Mouse (Mus musculus) midbrain, embryonic 15.5 days (tissue): ENCODE measurements at regions not wholly inside any gene's neighbourhood (a gene's known extent, or its start where the extent isn't known, plus 50 kb on each side); places are given as distances from the start of the nearest gene placed in this dataset.
A peak's percentile ranks its signal among the peaks of the same experiment; 100 is the strongest.

Experiments used
- ATAC-seq: fragments of 200-750 bp; cut with Nextera tagmentation; replicated peaks from 2 replicates; pipeline ENCODE4 v1.8.0; 2017; ENCODE audit warnings: moderate TSS enrichment
- H3K27ac ChIP-seq: fragments of 300-500 bp; sonication (generic); 2 replicates; pipeline ENCODE4 v1.5.1; 2015; ENCODE audit warnings: mild to moderate bottlenecking, inconsistent platforms
- H3K27me3 ChIP-seq: fragments of 300-500 bp; sonication (generic); replicated peaks from 2 replicates; pipeline ENCODE4 v1.6.1; 2015; ENCODE audit warnings: inconsistent platforms
- H3K36me3 ChIP-seq: fragments of 300-500 bp; sonication (generic); replicated peaks from 2 replicates; pipeline ENCODE4 v1.6.1; 2015; ENCODE audit warnings: inconsistent platforms
- H3K4me1 ChIP-seq: fragments of 300-500 bp; sonication (generic); 2 replicates; pipeline ENCODE4 v1.6.1; 2015; ENCODE audit warnings: inconsistent platforms
- H3K4me2 ChIP-seq: fragments of 300-500 bp; sonication (generic); 2 replicates; pipeline ENCODE4 v1.6.1; 2015; ENCODE audit warnings: inconsistent platforms, mild to moderate bottlenecking, moderate library complexity
- H3K4me3 ChIP-seq: fragments of 300-500 bp; sonication (generic); 2 replicates; pipeline ENCODE4 v1.5.1; 2015; ENCODE audit warnings: mild to moderate bottlenecking, inconsistent platforms
- H3K9ac ChIP-seq: fragments of 300-500 bp; sonication (generic); 2 replicates; pipeline ENCODE4 v1.6.1; 2015; ENCODE audit warnings: mild to moderate bottlenecking, inconsistent platforms
- H3K9me3 ChIP-seq: fragments of 300-500 bp; sonication (generic); 2 replicates; pipeline ENCODE4 v1.6.1; 2016; ENCODE audit warnings: inconsistent platforms
- WGBS: fragments of 180-500 bp; shearing (Covaris S2); methylation state at CpG from one replicate; pipeline ENCODE4 v1.1.7; 2015; ENCODE audit warnings: mixed read lengths; 5-methylcytosine and 5-hydroxymethylcytosine counted together

DNA sequence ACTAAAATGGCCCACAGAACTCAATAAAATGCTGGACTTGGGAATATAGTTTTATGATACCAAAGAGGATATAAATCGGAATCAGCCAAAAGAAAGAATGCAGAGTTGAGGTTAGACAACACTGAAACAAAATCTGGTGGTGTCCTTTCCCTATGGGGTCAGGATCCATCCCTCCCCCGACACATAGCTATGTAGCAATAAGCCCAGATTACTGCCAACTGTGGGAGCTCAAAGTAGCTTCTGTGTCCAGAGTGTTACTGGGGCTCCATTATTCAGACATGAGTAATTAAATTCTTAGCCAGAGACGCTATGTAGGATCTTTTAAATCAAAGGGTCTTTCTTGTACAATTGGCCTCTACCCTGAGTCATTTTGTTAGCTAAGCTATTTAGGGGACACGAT is 109.4 kb upstream of the Igfbp7 start:
- no peak overlapping the region for H3K4me2 ChIP-seq
- no peak overlapping the region for H3K9ac ChIP-seq
- no peak overlapping the region for H3K4me3 ChIP-seq
- no peak overlapping the region for H3K27ac ChIP-seq
- no peaks in the 10 kb centered on the region for H3K9me3 ChIP-seq
- no peaks in the 10 kb centered on the region for H3K36me3 ChIP-seq
- WGBS = 69% methylated on average over 4 of the region's 4 CpGs
- H3K27me3 ChIP-seq = no peaks in the 10 kb centered on the region
- no peaks in the 10 kb centered on the region for H3K4me1 ChIP-seq
- no peak for ATAC-seq

DNA sequence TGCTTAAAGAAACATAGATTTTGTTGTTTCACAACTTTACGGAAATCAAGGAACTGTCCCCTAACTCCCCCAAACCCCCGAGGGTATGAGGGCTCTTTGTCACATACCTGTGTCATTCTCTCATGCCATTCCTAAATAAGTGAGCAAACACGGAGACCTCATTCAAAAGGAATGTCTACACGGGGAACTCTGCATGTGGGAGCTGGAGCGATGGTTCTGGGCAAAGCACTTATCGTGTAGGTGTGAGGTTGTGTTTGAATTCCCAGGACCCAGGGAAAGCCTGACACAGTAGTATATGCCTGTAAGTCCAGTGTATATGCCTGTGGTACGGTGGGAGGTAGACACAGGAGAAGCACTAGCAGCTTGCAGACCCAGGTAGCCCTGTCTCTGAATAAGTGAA is 107.6 kb upstream of the Igfbp7 start:
- no peaks in the 10 kb centered on the region for H3K36me3 ChIP-seq
- no peak overlapping the region for H3K4me3 ChIP-seq
- H3K9me3 ChIP-seq = no peaks in the 10 kb centered on the region
- ATAC-seq = no peak
- H3K9ac ChIP-seq = no peak overlapping the region
- 90% methylated on average over 7 of the region's 7 CpGs for WGBS
- no peaks in the 10 kb centered on the region for H3K4me1 ChIP-seq
- H3K27ac ChIP-seq = no peak overlapping the region
- no peak overlapping the region for H3K4me2 ChIP-seq
- H3K27me3 ChIP-seq = no peaks in the 10 kb centered on the region

- Histone ChIP-seq H3K36me3 (no peaks in the 10 kb centered on the region), H3K27me3 (no peaks in the 10 kb centered on the region), H3K27ac (no peak overlapping the region), H3K4me1 (peaks cover 5% of the 10 kb centered on the region; the same call in 1 of the 2 replicates), H3K4me3 (no peak overlapping the region), H3K9ac (no peak overlapping the region), H3K9me3 (no peaks in the 10 kb centered on the region), H3K4me2 (0 out of 2 replicates have a peak overlapping the region, but pooled peaks have one; percentile 4)
- ATAC-seq = 0 out of 2 replicates have a peak, but pooled peaks have one; percentile 22
- 13% methylated on average over 5 of the region's 5 CpGs for WGBS
These were observed 94.8 kb upstream of the Igfbp7 start for GRCm38 (mm10) chr5:77502684-77503083.

- WGBS = 68% methylated on average over 5 of the region's 5 CpGs
- H3K27ac ChIP-seq = no peak overlapping the region
- H3K4me1 ChIP-seq = peaks cover 5% of the 10 kb centered on the region; the same call in 1 of the 2 replicates
- no peaks in the 10 kb centered on the region for H3K36me3 ChIP-seq
- no peak overlapping the region for H3K4me3 ChIP-seq
- no peak overlapping the region for H3K4me2 ChIP-seq
- no peak for ATAC-seq
- no peaks in the 10 kb centered on the region for H3K9me3 ChIP-seq
- H3K27me3 ChIP-seq = no peaks in the 10 kb centered on the region
- H3K9ac ChIP-seq = no peak overlapping the region
These were observed 92.2 kb upstream of the Igfbp7 start for GRCm38 (mm10) chr5:77499949-77500460.

DNA sequence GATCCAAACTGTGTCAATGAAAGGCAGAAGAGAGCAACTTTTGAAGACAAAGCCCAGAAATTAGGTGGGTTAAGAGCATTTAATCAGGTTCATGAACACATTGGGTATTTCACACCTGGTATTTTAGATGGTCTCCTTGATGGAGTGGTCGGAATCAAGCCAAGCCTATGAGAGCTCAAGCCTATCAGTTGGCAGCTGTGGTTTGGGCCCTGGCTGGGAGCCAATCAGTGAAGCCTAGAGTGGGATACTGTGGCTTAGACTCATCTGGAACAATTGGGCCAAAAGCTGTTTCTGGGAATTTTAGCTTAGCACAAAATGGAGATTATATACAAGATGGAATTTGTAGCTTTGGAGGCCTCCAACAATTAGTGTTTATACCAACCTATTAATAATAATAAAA is 86.8 kb upstream of the Igfbp7 start:
- Histone ChIP-seq H3K27me3 (no peaks in the 10 kb centered on the region), H3K4me3 (no peak overlapping the region), H3K27ac (no peak overlapping the region), H3K4me1 (no peaks in the 10 kb centered on the region), H3K9me3 (no peaks in the 10 kb centered on the region), H3K36me3 (no peaks in the 10 kb centered on the region), H3K4me2 (no peak overlapping the region), H3K9ac (no peak overlapping the region)
- ATAC-seq = no peak
- WGBS = 82% methylated on average over 1 of the region's 1 CpGs

DNA sequence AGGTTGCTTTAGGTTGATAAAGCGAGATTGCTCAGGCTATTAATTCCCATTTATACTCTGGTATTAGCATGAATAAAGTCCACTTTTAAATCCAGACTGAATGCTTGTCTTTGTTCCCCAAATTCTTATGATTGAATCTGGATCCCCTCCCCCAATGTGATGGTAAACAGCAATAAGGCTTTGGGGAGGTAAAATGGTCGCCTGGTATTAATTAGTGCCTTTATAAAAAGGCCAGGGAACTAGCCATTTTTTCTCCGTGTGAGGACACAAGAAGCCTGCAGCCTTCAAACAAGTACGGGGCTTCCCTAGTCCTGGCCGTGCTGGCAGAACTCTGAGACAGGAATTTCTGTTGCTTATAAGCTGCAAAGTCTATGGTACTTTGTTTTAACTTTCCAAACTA is 81.1 kb upstream of the Igfbp7 start:
- 69% methylated on average over 5 of the region's 5 CpGs for WGBS
- H3K27me3 ChIP-seq = no peaks in the 10 kb centered on the region
- no peak overlapping the region for H3K9ac ChIP-seq
- H3K4me1 ChIP-seq = peaks cover 15% of the 10 kb centered on the region
- H3K27ac ChIP-seq = no peak overlapping the region
- no peaks in the 10 kb centered on the region for H3K9me3 ChIP-seq
- H3K36me3 ChIP-seq = no peaks in the 10 kb centered on the region
- no peak for ATAC-seq
- no peak overlapping the region for H3K4me2 ChIP-seq
- no peak overlapping the region for H3K4me3 ChIP-seq

GRCm38 (mm10) chr5:77487837-77488827 is 80.3 kb upstream of the Igfbp7 start:
- peak; percentile 83 for ATAC-seq
- Histone ChIP-seq H3K9ac (peak overlapping the region; percentile 14; the same call in 1 of the 2 replicates), H3K4me1 (peaks cover 15% of the 10 kb centered on the region), H3K4me2 (peak overlapping the region; percentile 43), H3K27ac (peak overlapping the region; percentile 53), H3K9me3 (no peaks in the 10 kb centered on the region), H3K36me3 (no peaks in the 10 kb centered on the region), H3K4me3 (peak overlapping the region; percentile 14), H3K27me3 (no peaks in the 10 kb centered on the region)
- 10% methylated on average over 19 of the region's 19 CpGs for WGBS

- no peaks in the 10 kb centered on the region for H3K9me3 ChIP-seq
- 92% methylated on average over 9 of the region's 9 CpGs for WGBS
- no peaks in the 10 kb centered on the region for H3K27me3 ChIP-seq
- no peak overlapping the region for H3K27ac ChIP-seq
- no peak overlapping the region for H3K4me2 ChIP-seq
- no peak for ATAC-seq
- H3K36me3 ChIP-seq = no peaks in the 10 kb centered on the region
- no peak overlapping the region for H3K9ac ChIP-seq
- H3K4me3 ChIP-seq = no peak overlapping the region
- peaks cover 11% of the 10 kb centered on the region for H3K4me1 ChIP-seq
These were observed 75.3 kb upstream of the Igfbp7 start for GRCm38 (mm10) chr5:77483053-77483717.

GRCm38 (mm10) chr5:77481811-77482210 is 74.0 kb upstream of the Igfbp7 start:
- no peak for ATAC-seq
- Histone ChIP-seq H3K4me2 (no peak overlapping the region), H3K4me3 (no peak overlapping the region), H3K36me3 (no peaks in the 10 kb centered on the region), H3K9ac (no peak overlapping the region), H3K4me1 (no peaks in the 10 kb centered on the region), H3K9me3 (no peaks in the 10 kb centered on the region), H3K27ac (no peak overlapping the region), H3K27me3 (no peaks in the 10 kb centered on the region)
- 46% methylated on average over 1 of the region's 1 CpGs for WGBS

GRCm38 (mm10) chr5:77477794-77478193 is 70.0 kb upstream of the Igfbp7 start:
- H3K4me3 ChIP-seq = no peak overlapping the region
- ATAC-seq = no peak
- H3K27ac ChIP-seq = no peak overlapping the region
- H3K36me3 ChIP-seq = no peaks in the 10 kb centered on the region
- H3K4me2 ChIP-seq = no peak overlapping the region
- H3K9ac ChIP-seq = no peak overlapping the region
- no peaks in the 10 kb centered on the region for H3K9me3 ChIP-seq
- H3K4me1 ChIP-seq = no peaks in the 10 kb centered on the region
- 81% methylated on average over 9 of the region's 9 CpGs for WGBS
- H3K27me3 ChIP-seq = no peaks in the 10 kb centered on the region

- Histone ChIP-seq H3K4me2 (no peak overlapping the region), H3K36me3 (no peaks in the 10 kb centered on the region), H3K27me3 (no peaks in the 10 kb centered on the region), H3K9ac (no peak overlapping the region), H3K4me1 (no peaks in the 10 kb centered on the region), H3K9me3 (no peaks in the 10 kb centered on the region), H3K27ac (no peak overlapping the region), H3K4me3 (no peak overlapping the region)
- 0 out of 2 replicates have a peak, but pooled peaks have one; percentile 42 for ATAC-seq
- WGBS = 71% methylated on average over 8 of the region's 8 CpGs
These were observed 66.2 kb upstream of the Igfbp7 start for GRCm38 (mm10) chr5:77473896-77474486.

GRCm38 (mm10) chr5:77469236-77469766 is 61.5 kb upstream of the Igfbp7 start:
- Histone ChIP-seq H3K27me3 (no peaks in the 10 kb centered on the region), H3K4me1 (no peaks in the 10 kb centered on the region), H3K4me3 (no peak overlapping the region), H3K4me2 (no peak overlapping the region), H3K9ac (no peak overlapping the region), H3K9me3 (no peaks in the 10 kb centered on the region), H3K27ac (no peak overlapping the region), H3K36me3 (no peaks in the 10 kb centered on the region)
- no peak for ATAC-seq
- 91% methylated on average over 15 of the region's 15 CpGs for WGBS
